Mouse (Mus musculus): ENCODE data around the gene Shroom3.

Shroom3 gene

DNA sequence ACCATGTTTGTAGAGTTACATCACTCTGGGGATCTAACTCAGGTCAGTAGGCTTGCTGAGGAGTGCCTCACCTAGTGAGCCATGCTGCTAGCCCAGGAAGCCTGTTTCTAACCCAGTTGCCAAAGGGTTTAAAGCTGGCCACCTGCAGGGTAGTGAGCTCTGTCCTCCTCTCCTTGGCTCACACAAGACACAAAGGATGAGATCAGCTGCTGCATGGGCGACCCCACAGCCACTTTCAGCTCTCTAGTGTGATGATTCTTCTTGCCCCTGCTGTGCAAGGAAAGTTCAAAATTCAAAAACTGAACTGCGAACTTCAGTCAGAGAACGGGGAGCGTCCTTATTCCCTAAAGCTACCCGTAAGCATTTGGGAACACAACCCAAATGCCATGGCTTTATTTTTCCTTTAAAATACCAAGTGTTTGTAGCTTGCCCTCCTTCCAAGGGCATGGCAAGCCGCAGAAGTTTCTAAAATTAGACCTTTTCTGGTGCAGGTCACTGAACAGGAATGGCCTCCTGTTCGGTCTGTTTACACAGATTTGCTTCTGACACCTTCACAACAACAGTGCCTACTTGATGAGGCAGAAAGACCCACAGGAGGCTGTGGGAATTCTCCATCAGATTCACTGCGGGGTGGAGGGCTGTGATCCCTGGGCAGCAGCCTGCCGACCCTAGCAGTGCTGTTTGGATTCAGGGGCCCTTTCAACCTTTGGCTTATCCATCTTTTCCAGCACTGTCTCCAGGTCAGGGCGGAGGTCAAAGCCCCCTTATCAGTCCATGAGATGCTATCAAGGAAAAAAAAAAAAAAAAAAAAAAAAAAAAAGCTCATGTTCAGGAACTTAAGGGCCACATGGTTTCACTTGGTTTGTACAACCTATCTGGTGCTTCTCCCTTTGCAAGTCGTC, 113.1 kb downstream of the Shroom3 start:
- no peak for DNase-seq (ENCODE audit: extremely low spot score, low read depth, low spot score)

DNA sequence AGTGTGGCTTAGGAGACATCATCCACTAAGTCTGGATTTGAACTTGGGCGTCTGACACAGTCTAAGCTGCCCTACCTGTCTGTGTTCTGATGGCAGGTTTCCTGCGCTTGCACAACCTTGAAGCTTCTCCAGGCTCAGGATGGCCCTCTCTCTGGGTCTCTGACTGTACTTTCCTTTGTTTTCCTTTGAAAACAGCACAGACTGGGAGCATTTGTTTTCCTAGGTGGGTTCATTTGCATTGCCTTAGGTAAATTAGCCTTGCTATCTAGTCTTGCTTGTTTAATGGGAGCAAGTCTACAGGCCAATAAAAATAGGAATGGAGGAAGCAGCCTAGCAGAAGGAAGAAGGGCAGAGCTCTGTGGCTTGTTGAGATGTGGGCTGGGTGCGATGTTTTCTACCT, 114.7 kb downstream of the Shroom3 start:
- DNase-seq (ENCODE audit: extremely low spot score, low read depth, low spot score) = no peak

DNA sequence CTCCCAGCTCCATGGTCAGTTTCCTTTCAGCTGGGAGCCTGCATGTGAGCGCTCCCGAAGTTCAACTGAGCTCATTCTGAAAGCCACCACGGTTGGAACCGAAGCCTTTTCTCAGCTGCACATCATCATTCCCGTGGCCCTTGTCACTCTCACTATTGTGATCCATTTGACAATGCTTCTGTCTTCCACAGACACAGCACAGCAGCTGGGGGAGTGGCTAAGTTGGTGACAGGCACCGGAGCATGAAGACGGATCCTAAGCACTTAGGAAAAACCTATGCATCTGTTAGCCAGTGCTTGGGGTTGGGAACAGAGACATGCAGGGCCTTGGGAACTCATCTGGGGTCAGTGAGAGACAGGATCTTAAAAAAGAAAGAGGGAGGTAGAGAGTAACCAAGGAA, 121.1 kb downstream of the Shroom3 start:
- no peak for DNase-seq (ENCODE audit: extremely low spot score, low read depth, low spot score)

- DNase-seq (ENCODE audit: extremely low spot score, low read depth, low spot score) = peak; percentile 57
Observed at GRCm38 (mm10) chr5:92808503-92809415, 125.5 kb downstream of the Shroom3 start.

DNA sequence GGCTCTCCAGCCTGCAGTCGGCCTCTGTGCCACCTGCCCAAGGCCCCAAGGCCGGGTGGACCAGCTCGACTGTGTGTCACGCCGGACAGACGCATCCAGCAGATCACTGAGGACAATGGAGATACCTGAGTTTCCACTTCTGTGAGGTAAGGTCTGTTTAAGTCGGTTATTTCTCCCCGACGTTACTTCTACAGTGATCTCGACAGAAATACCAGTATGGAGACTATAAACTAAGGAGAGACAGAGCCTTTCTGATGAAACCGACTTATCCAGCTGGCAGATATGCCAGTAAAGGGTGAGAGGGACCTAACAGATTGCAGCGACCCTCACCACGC, 126.1 kb downstream of the Shroom3 start:
- no peak for DNase-seq (ENCODE audit: extremely low spot score, low read depth, low spot score)

DNA sequence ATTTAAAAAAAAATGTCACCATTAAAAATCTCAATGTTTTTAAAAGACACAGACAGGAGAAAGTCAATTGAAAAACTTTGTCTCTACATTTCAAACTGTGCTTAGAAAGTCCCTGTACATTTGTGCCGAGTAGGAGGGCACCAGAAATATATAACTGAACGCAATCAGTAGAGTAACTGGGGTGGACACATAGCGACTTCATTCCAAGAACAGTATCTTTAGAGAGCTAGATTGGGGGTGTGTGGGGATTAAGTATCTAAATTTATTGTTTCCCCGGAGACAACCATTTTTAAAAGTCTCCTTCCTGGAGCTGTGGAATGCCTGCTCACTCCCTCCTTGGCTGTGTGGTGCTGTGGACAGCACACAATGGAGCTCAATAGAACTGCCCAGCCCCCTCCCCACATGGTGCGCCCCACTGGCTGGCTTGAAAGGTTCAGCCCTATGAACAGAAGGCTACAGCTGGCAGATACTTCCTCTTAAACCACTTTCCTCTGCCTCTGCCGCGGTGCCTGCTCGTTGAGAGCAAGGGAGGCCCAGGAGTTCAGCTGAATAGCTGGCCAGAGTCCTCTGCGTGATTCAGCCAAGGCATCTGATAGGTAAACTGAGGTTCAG, 127.8 kb downstream of the Shroom3 start:
- DNase-seq (ENCODE audit: extremely low spot score, low read depth, low spot score) = no peak

- DNase-seq (ENCODE audit: extremely low spot score, low read depth, low spot score) = no peak
Observed at GRCm38 (mm10) chr5:92811761-92812160, 128.5 kb downstream of the Shroom3 start.

- DNase-seq (ENCODE audit: extremely low spot score, low read depth, low spot score) = no peak
Observed at GRCm38 (mm10) chr5:92812936-92813335, 129.7 kb downstream of the Shroom3 start.

DNA sequence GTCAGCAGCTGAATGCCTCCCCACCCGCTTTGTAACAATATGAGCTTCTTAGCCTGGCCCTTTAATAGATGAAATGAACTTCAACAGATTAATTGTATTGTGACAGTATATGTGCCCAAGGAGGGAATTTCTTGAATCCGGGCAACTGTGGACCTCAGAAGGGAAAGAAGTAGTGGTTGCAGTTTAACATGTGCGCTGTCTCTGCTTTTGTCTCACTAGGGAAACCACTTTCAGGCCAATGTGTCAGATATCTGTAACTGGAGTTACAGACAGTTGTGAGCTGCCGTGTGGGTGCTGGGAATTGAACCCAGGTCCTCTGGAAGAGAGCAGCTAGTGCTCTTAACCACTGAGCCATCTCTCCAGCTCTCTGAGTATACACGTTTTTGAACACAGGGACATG, 130.3 kb downstream of the Shroom3 start:
- DNase-seq (ENCODE audit: extremely low spot score, low read depth, low spot score) = no peak

- DNase-seq (ENCODE audit: extremely low spot score, low read depth, low spot score) = no peak
Observed at GRCm38 (mm10) chr5:92814621-92815020, 131.4 kb downstream of the Shroom3 start.

DNA sequence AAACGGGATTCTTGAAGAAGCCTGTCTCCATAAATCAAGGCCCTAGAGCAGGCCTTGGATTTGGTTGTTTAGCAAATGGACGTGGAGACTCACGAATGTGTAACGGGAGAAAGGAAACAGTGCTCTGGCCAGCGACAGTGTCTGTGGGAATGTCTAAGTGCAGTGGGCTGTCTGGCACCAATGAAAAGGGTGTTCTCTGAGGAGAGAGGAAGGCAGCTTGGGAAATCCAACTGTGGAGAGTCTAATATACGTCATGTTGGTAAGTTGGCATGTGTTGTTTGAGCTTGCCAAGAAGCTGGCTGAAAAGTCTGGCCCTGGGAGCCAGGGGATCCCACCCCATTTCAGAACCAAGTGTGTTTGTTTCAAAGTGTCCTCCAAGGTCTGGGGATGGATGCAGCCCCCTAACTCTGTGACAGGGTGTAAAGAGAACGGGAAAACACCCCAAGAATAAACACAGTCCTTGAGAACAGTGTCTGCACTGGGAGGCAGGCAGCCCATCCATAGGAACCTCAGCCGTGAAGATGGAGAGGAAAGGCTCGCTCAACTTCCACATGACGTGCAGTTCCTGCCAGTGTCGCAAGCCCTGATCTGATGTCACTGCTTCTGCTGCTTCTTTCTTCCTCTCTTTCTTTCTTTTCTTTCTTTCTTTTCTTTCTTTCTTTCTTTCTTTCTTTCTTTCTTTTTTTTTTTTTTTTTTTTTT, 134.0 kb downstream of the Shroom3 start:
- no peak for DNase-seq (ENCODE audit: extremely low spot score, low read depth, low spot score)

DNA sequence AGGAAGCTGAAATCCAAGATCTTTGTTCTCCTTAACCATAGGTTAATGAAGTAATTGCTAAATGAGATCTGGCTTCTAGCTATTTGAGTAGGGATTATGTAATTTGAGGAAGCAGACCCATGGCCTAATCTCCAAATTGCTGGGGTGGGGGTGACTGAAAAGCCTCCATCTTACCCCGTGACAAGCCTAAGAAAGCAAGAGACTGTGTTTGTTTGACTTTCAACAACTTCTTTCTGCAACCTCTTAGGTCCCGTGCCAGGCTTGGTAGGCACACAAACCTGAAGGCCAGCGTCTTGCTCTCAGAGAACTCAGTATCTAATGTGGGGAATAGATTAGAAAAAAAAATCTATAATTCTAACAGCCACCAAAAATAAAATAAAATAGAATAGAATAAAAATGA, 138.1 kb downstream of the Shroom3 start:
- DNase-seq (ENCODE audit: extremely low spot score, low read depth, low spot score) = no peak

DNA sequence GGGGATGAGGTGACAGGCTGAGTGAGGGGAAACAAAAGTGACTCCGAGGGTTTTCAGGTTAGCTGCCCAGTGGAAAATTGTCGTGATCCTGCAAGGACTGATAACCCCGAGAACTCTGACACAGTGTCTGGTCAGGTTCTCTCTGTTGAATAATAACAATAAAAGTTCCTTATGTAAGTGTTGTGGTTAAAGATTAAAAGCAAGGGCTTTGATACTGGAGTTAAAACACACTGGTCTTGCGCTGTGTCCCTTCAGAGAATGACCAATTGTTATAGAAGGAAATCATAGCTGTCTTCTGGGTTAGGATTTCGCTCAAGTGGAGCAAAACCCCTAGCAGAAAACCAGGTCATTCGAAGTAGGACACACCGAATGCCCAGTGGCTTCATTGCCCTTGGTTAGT, 140.3 kb downstream of the Shroom3 start:
- DNase-seq (ENCODE audit: extremely low spot score, low read depth, low spot score) = no peak

- no peak for DNase-seq (ENCODE audit: extremely low spot score, low read depth, low spot score)
Observed at GRCm38 (mm10) chr5:92824304-92825009, 141.2 kb downstream of the Shroom3 start.

GRCm38 (mm10) chr5:92830391-92830790, 147.2 kb downstream of the Shroom3 start:
- no peak for DNase-seq (ENCODE audit: extremely low spot score, low read depth, low spot score)

DNA sequence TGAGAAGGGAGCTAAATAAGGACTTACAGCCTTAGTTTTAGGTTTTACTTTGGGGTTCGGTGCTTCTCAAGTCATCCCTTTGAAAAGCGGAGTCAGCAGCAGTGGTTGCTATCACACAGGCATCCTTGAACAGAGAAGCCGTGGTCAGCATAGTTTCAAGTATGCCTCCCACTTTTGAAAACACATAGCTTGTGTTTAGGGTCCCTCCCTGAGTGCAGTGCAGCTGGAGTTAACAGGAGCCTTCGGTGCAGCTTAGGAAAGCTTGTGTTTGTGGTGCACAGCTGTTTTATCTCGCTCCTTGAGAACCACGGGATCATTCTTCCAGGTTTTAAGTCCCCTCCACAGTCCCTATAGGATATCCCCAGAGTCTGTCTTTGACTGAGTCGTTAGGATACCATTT, 151.3 kb downstream of the Shroom3 start:
- no peak for DNase-seq (ENCODE audit: extremely low spot score, low read depth, low spot score)

DNA sequence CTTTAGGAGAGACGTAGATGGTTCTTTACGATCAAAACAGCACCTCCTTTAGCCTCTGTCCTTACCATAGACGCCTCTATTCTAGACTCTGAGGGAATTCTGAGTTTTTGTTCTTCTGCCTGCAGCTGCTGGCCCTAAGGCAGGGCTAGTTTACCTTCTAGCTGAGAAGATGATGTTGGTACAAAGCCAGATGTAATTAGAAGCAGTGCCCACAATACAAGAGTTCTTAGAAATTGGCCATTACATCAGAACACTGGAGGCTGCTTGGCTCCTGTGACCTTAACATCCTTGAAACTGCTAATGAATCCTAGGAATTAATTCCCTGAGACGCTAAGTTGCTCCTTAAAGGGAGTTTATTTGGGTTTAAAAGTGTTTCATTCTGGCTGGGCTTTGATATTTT, 154.1 kb downstream of the Shroom3 start:
- DNase-seq (ENCODE audit: extremely low spot score, low read depth, low spot score) = no peak

DNA sequence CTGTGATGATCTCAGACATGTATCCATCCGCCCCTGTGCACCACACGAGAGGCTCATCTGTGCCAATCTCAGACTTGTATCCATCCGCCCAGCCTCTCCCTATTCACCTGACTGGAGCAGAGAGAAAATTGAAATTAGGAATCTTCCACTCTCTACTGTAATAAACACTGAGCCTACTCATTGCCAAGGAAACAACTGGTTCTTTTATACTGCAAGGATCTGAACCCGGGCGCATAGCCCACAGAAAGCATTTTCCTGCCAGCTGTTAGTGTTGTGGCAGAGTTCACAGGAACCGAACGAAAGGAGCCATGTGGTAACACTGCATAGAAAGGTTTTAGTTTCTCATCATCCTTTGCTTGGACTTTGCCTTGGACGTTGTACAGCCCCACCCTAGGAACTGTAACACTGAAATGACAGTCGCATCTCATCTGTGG, 155.1 kb downstream of the Shroom3 start:
- no peak for DNase-seq (ENCODE audit: extremely low spot score, low read depth, low spot score)

DNA sequence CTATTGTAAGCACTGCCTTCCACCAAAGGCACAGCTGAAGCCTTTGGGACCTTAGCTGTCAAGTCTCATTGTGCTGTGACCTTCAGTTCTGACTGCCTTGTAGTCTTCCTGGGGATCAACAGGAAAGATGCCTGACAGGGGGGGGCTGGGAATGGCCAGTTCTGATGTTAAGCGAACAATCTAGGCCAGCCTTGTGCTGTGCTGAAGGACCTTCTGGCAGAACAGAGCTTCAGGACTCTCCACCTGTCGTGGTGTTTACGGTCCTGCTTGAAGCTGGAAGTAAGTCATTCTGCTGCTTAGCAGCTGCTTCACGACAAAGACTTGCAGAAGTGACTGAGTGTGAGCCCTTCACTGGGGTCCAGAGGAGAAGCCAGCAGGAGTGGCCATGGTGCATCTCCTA, 156.1 kb downstream of the Shroom3 start:
- DNase-seq (ENCODE audit: extremely low spot score, low read depth, low spot score) = no peak

DNA sequence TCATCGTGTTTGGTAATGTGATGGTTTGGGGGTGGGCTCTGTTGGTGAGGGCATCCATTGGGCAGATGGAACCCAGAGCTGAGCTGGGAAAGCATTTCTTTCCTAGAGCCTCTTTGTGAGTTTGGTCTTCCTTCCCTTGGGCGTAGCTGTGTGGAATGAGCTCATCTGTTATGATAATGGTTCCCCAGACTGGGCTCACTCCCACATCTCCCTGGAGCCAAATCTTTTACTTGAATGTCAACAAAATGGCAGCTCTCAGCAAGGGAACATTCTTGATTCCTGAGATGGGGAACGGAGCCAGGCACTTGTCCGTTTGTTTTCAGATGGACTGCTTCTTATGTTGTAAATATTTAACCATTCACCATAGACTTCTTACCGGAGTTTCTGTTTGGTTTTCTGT, 158.2 kb downstream of the Shroom3 start:
- DNase-seq (ENCODE audit: extremely low spot score, low read depth, low spot score) = no peak

All from hindlimb bud, embryonic 11.5 days (tissue).